Mouse (Mus musculus): ENCODE data around the gene Gse1. TPM values are rescaled to one million over a fixed set of nuclear protein-coding genes. Genes with fewer than 3 reads are reported as not detected.

Gse1 gene
- polyA plus RNA-seq, 1 experiment: 14.8 TPM

- H3K27ac ChIP-seq (ENCODE audit: insufficient read depth, low read depth, low read length): no peak overlapping the region
- 40% methylated on average over 11 of the region's 11 CpGs for WGBS
- H3K27me3 ChIP-seq (replicated peaks; ENCODE audit: control insufficient read depth, insufficient read depth, low read length): no peaks in the 10 kb centered on the region
- H3K4me1 ChIP-seq (ENCODE audit: control insufficient read depth, insufficient read depth, low read length): no peaks in the 10 kb centered on the region
- DNase-seq: no peak
- H3K4me3 ChIP-seq (ENCODE audit: insufficient read depth, low read depth, low read length): no peak overlapping the region
- TF ChIP-seq CTCF (conservative IDR thresholded peaks at IDR 0.05; ENCODE audit: insufficient read depth, insufficient read length, low read depth, low read length) (no peak), POLR2A (IDR thresholded peaks at IDR 0.05; ENCODE audit: low read depth, low read length) (no peak)
- no peaks in the 10 kb centered on the region for H3K36me3 ChIP-seq (ENCODE audit: control insufficient read depth, insufficient read depth, low read length)
Measured at GRCm38 (mm10) chr8:120222548-120222947, 5.7 kb upstream of the Gse1 start.

- H3K27me3 ChIP-seq (replicated peaks; ENCODE audit: control insufficient read depth, insufficient read depth, low read length): peaks cover 3% of the 10 kb centered on the region
- no peaks in the 10 kb centered on the region for H3K4me1 ChIP-seq (ENCODE audit: control insufficient read depth, insufficient read depth, low read length)
- no peaks in the 10 kb centered on the region for H3K36me3 ChIP-seq (ENCODE audit: control insufficient read depth, insufficient read depth, low read length)
- DNase-seq: no peak
- H3K27ac ChIP-seq (ENCODE audit: insufficient read depth, low read depth, low read length): no peak overlapping the region
- 66% methylated on average over 11 of the region's 11 CpGs for WGBS
- TF ChIP-seq CTCF (conservative IDR thresholded peaks at IDR 0.05; ENCODE audit: insufficient read depth, insufficient read length, low read depth, low read length) (no peak), POLR2A (IDR thresholded peaks at IDR 0.05; ENCODE audit: low read depth, low read length) (no peak)
- H3K4me3 ChIP-seq (ENCODE audit: insufficient read depth, low read depth, low read length): no peak overlapping the region
Measured at GRCm38 (mm10) chr8:120224521-120225420, 3.5 kb upstream of the Gse1 start.

GRCm38 (mm10) chr8:120225421-120226151 lies 2.7 kb upstream of the Gse1 start:
- Histone ChIP-seq H3K36me3 (ENCODE audit: control insufficient read depth, insufficient read depth, low read length) (no peaks in the 10 kb centered on the region), H3K27ac (ENCODE audit: insufficient read depth, low read depth, low read length) (no peak overlapping the region), H3K4me1 (ENCODE audit: control insufficient read depth, insufficient read depth, low read length) (no peaks in the 10 kb centered on the region), H3K27me3 (replicated peaks; ENCODE audit: control insufficient read depth, insufficient read depth, low read length) (peaks cover 3% of the 10 kb centered on the region), H3K4me3 (ENCODE audit: insufficient read depth, low read depth, low read length) (no peak overlapping the region)
- WGBS: 60% methylated on average over 10 of the region's 10 CpGs
- TF ChIP-seq POLR2A (IDR thresholded peaks at IDR 0.05; ENCODE audit: low read depth, low read length) (no peak), CTCF (conservative IDR thresholded peaks at IDR 0.05; ENCODE audit: insufficient read depth, insufficient read length, low read depth, low read length) (no peak)
- no peak for DNase-seq

- no peak for TF ChIP-seq CTCF (conservative IDR thresholded peaks at IDR 0.05; ENCODE audit: insufficient read depth, insufficient read length, low read depth, low read length)
- TF ChIP-seq POLR2A (IDR thresholded peaks at IDR 0.05; ENCODE audit: low read depth, low read length): no peak
- H3K27ac ChIP-seq (ENCODE audit: insufficient read depth, low read depth, low read length): no peak overlapping the region
- H3K27me3 ChIP-seq (replicated peaks; ENCODE audit: control insufficient read depth, insufficient read depth, low read length): peaks cover 3% of the 10 kb centered on the region
- DNase-seq: no peak
- no peak overlapping the region for H3K4me3 ChIP-seq (ENCODE audit: insufficient read depth, low read depth, low read length)
- no peaks in the 10 kb centered on the region for H3K36me3 ChIP-seq (ENCODE audit: control insufficient read depth, insufficient read depth, low read length)
- no peaks in the 10 kb centered on the region for H3K4me1 ChIP-seq (ENCODE audit: control insufficient read depth, insufficient read depth, low read length)
- WGBS: 65% methylated on average over 5 of the region's 5 CpGs
Measured at GRCm38 (mm10) chr8:120226700-120227577, 1.3 kb upstream of the Gse1 start.

GRCm38 (mm10) chr8:120227578-120227876 lies 729 bp upstream of the Gse1 start:
- H3K27me3 ChIP-seq (replicated peaks; ENCODE audit: control insufficient read depth, insufficient read depth, low read length): peaks cover 3% of the 10 kb centered on the region
- DNase-seq: no peak
- no peak overlapping the region for H3K27ac ChIP-seq (ENCODE audit: insufficient read depth, low read depth, low read length)
- no peak overlapping the region for H3K4me3 ChIP-seq (ENCODE audit: insufficient read depth, low read depth, low read length)
- TF ChIP-seq CTCF (conservative IDR thresholded peaks at IDR 0.05; ENCODE audit: insufficient read depth, insufficient read length, low read depth, low read length): no peak
- TF ChIP-seq POLR2A (IDR thresholded peaks at IDR 0.05; ENCODE audit: low read depth, low read length): no peak
- no peaks in the 10 kb centered on the region for H3K36me3 ChIP-seq (ENCODE audit: control insufficient read depth, insufficient read depth, low read length)
- H3K4me1 ChIP-seq (ENCODE audit: control insufficient read depth, insufficient read depth, low read length): no peaks in the 10 kb centered on the region

GRCm38 (mm10) chr8:120228781-120229573 lies 721 bp downstream of the Gse1 start:
- TF ChIP-seq POLR2A (IDR thresholded peaks at IDR 0.05; ENCODE audit: low read depth, low read length): no peak
- TF ChIP-seq CTCF (conservative IDR thresholded peaks at IDR 0.05; ENCODE audit: insufficient read depth, insufficient read length, low read depth, low read length): no peak
- Histone ChIP-seq H3K4me3 (ENCODE audit: insufficient read depth, low read depth, low read length) (peak overlapping the region; percentile 58), H3K27ac (ENCODE audit: insufficient read depth, low read depth, low read length) (no peak overlapping the region), H3K27me3 (replicated peaks; ENCODE audit: control insufficient read depth, insufficient read depth, low read length) (peaks cover 3% of the 10 kb centered on the region), H3K36me3 (ENCODE audit: control insufficient read depth, insufficient read depth, low read length) (no peaks in the 10 kb centered on the region), H3K4me1 (ENCODE audit: control insufficient read depth, insufficient read depth, low read length) (no peaks in the 10 kb centered on the region)
- 1% methylated on average over 122 of the region's 125 CpGs for WGBS
- no peak for DNase-seq

All from kidney, adult 2 months (tissue).